Mouse (Mus musculus) hindbrain, embryonic 13.5 days (tissue): ENCODE results near the gene Gm3435. TPM values are rescaled to one million over a fixed set of nuclear protein-coding genes. Genes with fewer than 3 reads are reported as not detected.

ENCODE experiments used
- polyA plus RNA-seq: library from polyadenylated mRNA; unstranded; fragments of >200 nt; fragmentation: Nextera tagmentation; extraction: Ambion mirVana; gene quantifications from 2 replicates; pipeline ENCODE4 v1.2.1, GENCODE M21; 2015

Gm3435 gene
- polyA plus RNA-seq, 1 experiment from 2014 or later: 10.0 TPM

Other genes with a start within 250 kb of the Gm3435 start
- 8.5 and 12.1 TPM in 2 replicates for gene Wdr27, start 67.0 kb upstream of the Gm3435 start, polyA plus RNA-seq
- 31.0 and 32.8 TPM in 2 replicates for gene 1600012H06Rik, start 67.0 kb upstream of the Gm3435 start, polyA plus RNA-seq
- gene Phf10, start 48.9 kb upstream of the Gm3435 start, polyA plus RNA-seq: 13.7 and 16.3 TPM in 2 replicates
- gene 9030025P20Rik, start 31.7 kb upstream of the Gm3435 start, polyA plus RNA-seq: 10.0 and 12.6 TPM in 2 replicates
- gene Gm3417, start 31.4 kb upstream of the Gm3435 start, polyA plus RNA-seq: 1.3 and 1.6 TPM in 2 replicates
- 97.6 and 104 TPM in 2 replicates for gene Ermard, start 31.0 kb downstream of the Gm3435 start, polyA plus RNA-seq
- 1.1 TPM in 1 of 2 replicates, not detected in the other for gene Tcte3, start 31.3 kb downstream of the Gm3435 start, polyA plus RNA-seq
- 4.9 and 5.1 TPM in 2 replicates for gene Gm3448, start 31.4 kb downstream of the Gm3435 start, polyA plus RNA-seq